Mouse (Mus musculus): ENCODE measurements around the gene Exoc7.
A peak's percentile ranks its signal among the peaks of the same experiment; 100 is the strongest.

Gene Exoc7

DNA sequence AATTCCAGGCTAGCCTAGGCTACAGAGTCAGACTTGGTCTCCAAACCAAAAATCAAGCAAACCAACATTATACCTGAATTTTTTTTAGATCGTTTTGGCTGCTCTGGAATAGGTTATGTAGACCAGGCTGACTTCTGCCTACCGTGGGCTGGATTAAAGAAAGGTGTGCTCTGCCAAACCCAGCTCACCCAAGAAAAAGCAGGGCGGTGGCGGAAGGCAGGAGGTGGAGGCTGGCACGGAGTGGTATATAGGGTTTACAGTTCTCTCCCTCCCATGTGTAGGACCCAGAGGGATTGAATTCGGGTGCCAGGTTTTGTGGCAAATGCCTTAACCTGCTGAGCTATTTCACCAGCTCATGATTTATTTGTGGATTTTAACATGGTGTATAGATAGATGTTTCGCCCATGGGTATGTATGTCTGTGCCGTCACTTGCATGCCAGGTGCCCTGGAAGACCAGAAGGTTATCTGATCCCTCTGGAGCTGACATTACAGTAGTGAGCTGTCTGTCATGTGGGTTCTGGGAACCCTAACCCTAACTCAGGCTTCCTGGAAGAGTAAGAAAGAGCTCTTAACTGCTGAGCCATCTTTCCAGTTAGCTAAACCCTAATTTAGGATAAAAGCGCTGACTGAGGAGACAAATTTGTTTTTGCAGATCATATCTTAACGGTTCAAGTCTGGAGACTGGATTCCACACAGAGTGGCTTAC, at the start of gene Exoc7:
Exoc7 (minus strand) TSS at position 215 of the 707 bp plus-strand sequence.
- no peak for DNase-seq

DNA sequence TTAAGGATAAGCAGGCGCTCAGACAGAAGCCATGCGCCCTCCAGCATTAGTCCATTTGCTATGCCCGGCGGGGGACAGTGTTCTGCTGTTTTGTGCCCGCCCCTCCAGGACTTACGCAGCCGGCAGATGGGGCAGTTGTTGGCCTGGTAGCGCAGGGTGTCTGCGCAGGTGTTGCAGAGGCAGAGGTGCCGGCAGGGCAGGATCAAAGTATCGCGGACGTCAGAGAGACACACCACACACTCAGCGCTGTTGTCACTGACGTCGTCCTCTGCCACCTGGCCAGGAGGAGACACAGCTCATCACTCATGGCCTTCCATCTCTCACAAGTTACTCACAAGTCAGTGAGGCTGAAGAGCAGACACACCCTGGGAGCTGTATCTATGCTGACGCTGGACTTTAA, 47.5 kb upstream of the Exoc7 start:
- DNase-seq = no peak

DNA sequence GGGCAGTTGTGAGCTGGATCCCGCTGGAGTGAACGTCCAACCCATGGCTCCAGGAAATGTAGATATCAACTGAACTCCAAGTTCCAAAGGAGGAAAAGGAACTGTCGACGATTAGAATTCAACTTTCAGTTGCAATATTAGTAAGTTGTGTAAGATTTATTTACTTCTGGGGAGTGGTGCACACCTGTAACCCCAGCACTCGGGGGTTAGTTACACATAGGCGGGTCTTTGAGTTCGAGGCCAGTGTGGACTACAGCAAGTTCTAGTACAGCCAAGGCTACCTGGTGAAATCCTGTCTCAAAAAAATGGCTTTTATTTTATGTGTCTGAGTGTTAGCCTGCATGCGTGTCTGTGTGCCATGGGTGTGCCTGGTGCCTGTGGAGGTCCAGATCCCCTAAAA, 46.5 kb upstream of the Exoc7 start:
- no peak for DNase-seq

DNA sequence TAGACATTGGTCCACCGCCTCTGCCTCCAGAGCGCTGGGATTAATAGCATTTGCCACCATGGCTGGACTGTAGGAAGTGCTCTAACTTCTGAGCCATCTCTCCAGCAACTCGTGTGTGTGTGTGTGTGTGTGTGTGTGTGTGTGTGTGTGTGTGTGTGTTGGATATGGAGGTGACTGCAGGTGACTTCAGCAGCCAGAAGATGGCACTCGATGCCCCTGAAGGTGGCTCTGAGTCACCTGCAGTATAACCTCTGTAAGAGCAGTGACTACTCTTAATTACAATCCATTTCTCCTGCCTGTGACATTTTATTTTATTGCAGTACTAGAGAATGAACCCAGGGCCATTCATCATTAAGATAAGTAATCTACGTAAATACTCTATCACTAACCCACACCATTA, 44.3 kb upstream of the Exoc7 start:
- no peak for DNase-seq

DNA sequence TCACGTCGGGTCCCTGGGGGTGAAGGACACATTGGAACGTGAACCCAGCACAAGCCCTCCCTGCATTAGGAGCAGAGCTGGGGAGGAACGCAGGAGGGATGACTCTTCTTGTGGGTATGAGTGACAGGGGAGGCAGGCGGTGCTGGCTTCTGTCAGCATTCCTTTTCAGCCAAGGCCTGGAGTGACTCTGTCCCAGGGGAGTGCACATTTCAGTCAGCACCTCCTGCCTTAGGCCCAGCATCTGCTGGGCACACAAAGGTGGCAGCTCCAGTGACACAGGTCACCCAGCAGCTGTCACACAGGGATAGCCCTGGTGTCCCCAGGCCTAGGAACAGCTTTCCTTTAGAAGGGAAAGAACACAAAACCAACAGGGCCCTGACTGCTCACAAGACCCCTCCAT, 40.9 kb upstream of the Exoc7 start:
- DNase-seq = no peak

DNA sequence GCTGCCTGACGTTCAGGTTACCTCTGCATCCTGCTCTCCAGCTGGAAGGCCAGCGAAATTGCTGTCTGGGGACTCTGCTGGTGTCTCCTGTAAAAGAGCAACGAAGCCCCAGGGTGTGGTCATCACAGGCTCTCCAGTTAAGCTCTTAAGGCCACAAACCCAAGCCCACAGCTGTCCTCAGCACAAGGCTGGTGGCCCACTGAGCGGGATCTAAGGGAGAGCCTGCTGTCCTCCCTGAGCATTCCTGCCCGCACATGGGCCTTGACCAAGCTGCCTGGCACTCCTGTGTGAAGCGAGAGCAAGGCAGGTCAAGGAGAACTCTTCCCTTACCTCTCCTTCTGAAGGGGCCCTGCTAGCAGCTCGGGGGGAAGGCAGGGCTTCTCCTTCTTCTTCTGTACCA, 40.0 kb upstream of the Exoc7 start:
- no peak for DNase-seq

DNA sequence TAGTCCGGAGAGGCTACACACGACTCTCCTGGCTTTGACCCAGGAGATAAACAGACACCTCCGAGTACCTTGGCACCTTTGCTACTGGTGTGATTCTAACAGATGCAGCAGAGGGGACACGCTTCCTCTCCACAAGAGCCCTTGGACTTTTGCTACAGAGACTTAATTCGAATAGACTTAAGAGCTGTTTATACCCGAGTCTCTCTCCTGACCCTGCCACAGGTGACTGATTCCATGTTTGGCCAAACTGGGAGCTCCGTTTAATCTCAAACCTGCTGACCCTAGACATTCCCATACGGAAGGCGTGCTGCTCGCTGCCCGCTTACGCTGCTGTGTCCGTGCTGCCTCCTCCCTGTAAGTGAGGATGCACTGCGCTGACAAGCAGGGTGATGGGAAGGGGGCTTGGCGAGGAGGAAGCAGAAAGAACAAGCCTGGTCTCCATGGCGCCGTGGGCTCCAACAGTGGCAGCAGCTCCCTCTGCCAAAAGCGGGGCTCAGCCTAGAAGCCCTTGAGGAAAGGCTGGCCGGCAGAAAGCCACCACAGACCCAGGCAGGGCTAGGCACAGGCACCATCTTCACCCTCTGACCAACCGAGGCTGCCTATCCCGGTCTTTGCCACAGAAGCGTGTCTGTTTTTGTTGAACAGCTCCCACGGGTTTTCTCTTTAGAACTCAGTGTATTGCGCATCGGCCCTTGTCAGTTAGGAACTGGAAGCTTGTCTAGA, 35.2 kb upstream of the Exoc7 start:
- peak; percentile 30 for DNase-seq

DNA sequence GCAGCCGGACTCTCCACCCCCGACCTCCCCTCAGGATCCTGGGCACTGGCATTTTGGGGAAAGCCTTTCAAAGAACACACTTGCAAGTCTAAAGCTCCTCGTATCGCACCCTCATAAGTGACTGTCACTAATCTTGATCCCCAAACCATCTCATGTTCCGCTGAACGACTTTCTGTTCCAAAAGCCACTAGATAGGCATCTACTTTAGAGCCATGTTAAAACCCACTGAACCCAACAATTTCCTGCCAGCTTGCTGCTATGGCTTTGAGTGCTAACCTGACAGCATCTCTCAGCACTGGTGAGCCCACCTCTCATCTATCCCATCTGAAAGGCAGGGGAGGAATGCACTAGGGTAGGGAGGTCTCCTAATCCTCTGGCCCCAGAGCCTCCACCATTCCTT, 30.5 kb upstream of the Exoc7 start:
- no peak for DNase-seq

DNA sequence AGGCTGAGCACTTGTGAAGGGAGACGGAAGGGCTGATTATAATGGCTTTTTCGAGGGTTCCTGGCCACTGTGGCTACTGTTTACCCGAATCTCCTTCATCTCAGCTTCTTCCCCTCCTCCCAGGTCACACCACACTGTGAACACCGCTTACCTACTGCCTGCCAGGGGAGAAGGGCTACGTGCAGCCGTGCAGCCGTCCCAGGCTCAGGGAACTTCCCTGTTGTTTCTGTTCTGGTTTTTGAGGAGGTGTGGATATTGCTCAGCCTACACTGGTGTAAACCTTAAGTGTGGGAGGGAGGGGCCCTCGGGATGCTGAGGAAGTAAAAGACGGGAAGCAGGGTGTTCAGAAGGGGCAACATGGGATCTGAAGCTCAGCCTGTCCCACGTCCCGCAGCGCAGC, 30.0 kb upstream of the Exoc7 start:
- DNase-seq = no peak

DNA sequence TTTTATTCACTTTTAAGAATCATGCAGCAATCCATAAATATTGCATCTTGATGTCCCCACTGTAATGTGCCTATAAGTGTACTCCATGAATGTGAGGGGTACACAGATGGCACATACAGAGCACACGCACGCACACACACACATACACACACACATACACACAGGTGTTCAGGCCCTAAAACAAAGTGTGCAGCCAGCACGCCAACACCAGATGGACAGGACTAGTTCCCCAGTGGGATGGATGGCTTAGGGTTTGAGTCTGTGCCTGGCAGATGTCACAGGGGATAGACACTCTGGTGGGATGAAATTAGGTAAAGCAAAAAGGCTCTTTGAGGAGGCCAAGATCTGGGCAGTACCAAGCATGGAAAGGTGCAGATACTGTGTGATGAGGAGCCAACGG, 29.4 kb upstream of the Exoc7 start:
- no peak for DNase-seq

DNA sequence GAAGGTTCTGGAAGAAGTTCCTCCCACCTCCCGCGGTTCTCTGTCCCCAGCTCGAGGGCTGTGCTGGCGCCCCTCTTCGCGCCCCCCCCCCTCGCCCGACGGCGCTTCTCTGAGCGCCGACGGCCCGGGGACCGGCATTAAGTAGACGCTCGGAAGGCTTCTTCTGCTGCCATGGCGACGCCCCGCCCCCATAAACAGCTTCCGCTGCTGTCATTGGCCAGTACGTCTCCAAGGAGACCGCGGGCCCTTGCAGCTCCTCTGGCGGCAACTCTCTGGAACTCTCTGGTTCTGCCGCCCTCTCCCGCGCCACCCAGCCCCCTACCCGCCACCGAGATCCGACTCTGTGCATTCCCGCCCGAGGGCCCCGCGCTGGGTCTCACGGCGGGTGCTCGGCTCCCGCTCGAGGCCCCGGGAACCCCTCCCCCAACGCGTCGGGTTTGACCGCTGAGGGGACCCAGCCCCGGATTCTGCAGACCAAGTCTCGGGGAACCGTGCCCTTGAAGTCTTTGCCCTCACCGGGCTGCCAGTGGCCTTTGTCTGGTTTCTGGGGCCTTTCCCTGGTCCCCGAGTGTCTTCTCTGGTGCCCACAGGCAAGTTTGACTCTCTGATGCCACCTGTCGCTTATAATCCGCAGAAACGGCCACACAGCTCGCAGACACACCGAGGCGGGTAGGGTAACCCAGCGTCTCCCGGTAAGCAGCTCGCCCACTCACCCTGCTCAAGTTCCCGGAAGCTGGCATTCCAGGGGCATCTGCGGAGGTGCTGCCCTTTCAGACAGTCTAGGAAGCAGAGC, 28.4 kb upstream of the Exoc7 start, which contains the start of gene Foxj1:
Foxj1 (minus strand) TSS at position 156 of the 793 bp plus-strand sequence.
- peak; percentile 99 for DNase-seq

DNA sequence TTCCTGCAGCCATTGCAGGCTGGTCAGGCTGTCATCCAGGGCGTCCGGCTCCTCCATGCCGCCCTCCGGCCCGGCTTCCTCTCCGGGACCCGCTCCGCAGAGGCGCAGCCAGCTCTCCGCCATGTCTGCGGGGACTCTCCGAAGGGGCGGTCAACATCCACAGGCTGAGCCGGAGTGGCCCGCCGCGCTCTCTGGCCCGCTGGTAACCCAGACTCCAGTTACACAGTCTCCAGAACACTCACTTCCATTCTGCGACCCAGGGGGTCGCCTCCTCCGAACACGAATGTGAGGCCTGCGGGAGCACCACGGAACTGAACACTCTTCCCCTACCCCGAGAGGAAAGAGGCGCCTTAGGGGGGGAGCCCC, 27.4 kb upstream of the Exoc7 start:
- DNase-seq = no peak

DNA sequence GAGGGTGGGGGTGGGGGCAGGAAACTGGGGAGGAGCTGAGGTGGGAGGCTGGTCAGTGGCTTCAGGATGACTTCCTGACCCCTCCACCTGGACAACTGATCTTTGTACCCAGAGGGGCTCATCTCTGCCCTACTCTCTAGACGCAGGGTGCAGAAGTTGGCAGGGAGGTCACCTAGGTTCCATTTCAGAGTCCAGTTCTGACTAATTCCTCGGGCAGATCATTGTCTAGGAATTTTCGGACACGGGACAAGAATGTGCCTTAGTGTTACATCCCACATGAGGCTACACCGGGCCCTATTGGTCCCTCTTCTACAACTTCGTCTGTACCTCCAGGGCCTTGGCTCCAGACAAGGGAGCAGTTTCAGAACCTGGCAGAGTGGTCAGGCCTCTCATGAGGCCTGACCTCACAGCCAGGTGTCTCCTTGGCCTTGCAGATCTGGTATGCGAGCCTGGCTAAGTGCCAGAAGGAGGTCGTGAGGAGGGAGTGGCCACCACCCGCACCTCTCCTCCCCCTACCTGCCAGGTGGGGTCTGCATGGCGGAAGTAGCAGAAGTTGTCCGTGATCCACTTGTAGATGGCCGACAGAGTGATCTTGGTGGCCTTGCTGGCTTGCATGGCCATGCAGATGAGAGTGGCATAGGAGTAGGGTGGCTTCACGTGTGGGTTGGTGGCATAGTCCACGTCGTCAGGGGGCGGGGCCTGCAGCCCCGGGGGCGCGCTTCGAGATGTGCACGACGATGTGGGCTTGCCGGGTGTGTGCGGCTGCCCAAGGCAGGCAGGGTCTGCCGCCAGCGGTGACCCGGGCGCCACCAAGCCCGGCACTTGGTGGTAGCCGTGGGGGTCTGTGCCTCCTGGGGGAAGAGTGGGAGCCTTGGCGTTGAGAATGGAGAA, 26.7 kb upstream of the Exoc7 start:
- DNase-seq = peak; percentile 28

DNA sequence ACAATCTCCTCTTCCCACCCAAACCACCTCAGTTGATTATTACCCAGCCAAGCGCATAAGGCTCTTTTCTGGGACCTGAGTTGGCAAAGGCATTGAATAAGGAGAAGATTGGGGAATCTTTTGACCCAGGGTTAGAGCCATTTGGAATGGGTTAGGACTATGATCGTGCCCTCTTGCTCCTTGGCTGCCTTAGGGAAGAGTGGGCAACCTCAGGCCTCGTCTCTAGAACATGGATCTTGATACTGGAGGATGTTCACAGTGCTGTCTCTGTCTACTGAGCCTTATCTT, 25.9 kb upstream of the Exoc7 start:
- DNase-seq = peak; percentile 19

DNA sequence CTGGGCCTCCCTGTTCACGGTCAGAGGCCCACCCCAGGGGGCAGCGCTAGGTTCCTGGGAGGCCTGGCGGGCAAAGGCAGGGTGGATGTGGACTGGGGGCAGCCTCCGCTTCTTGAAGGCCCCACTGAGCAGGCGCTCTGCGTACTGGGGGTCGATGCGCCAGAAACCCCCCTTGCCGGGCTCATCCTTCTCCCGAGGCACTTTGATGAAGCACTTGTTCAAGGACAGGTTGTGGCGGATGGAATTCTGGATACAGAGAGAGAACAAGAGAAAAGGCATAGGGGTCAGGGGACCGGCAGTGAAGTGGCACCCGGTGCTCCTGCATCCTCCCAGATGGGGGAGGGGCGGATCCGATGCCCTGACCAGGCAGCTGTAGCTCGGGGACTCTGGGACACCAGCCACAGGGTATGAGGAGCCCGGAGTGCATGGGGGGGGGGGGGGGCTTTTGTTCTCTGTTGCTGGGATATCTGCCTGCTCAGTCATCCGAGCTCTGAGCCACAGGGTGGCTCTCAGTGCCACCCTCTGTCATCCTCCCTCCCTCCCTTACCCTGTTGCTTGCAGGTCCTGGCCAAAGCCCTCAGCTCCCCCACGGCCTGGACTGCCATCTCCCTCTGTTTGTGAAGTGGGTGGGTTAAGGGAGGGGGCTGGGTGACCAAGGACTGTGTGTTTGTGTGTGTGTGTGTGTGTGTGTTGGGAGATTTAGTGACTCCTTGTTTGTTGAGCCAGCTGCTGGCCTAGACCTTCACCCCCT, 25.4 kb upstream of the Exoc7 start:
- DNase-seq = no peak

DNA sequence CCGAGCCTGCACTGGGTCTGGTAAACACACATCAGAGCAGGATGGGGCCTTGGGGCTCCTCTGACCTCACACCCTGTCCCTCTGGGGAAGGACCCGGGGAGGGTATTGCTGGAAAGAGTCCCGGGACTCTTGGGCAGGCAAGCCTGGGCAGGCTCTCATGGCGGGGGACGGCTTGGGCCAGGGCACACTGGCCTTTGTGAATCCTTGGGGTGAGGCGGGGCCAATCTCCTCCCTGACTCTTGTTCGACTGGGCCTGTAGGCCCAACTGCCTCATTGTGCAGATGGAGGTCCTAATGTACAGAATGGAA, 23.1 kb upstream of the Exoc7 start:
- no peak for DNase-seq

DNA sequence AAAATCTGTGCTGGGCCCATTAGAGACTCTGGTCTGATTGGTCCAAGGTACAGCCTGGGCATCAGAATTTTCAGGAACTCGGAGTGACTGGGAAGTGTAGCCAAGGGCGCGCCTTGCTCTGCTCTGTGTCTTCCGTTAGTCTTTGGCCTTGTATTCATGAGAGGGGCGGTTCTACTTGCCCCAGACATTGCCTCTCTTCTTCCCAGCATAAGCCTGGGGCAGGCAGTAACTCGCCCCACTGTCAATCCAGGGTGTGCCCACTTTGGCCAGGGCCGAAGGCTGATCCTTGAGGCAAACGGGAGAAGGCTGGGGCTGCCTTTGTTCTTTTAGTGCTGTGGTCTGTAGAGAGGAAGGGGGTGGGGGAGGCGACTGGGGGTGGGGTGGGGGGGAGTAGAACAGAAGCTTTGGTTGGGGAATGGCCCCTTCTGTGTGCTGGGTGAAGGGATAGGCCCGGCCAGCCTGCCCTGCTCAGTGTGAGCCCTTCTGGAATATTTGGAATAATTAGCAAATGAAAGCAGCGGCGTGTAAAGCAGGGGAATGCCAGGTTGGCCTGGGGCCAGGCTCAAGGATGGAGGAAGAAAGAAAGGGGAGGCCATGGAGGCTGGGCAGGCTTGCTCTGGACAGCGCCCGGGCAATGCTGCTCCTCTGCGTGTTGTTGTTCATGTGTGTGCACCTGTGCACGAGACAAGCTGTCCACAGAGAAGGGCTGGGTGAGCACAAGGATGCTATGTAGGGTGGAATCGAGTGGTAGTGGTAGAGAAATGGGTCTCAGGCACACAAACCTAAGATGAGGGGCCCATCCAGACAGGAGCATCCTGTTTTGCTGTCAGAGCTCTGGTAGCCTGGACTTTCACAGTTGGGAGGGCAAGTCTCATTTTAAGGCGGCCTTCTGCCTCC, 22.5 kb upstream of the Exoc7 start:
- peak; percentile 58 for DNase-seq

DNA sequence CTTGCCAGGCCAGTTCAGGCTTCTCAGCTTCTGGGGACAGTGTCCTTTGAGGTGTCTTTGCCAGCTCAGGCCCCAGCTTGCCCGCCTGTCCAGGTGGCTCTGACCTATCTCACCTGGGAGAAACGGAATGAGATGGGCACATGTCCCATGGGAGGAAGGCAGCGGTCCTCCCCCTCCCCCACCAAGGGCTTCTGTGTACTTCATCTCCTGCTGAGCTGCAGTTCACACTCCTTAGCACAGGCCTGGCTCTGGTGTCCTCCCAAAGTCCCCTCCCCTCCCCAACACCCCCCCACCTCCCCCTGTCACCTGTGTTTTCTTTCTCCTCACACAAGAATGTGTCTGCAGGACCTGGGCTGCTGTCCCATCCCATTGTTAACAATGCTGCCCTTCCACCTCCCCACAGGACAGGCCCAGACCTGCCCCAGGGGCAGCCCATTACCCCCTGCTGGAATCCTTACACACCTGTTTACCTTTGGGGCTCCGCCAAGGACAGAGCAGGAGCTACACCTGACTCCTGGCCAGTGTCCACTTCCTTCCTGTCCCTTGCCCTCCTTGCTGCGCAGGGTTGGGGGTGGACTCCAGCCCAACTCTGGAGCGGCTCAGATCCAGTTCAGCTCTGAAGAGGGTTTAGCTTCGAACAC, 20.1 kb upstream of the Exoc7 start:
- no peak for DNase-seq

DNA sequence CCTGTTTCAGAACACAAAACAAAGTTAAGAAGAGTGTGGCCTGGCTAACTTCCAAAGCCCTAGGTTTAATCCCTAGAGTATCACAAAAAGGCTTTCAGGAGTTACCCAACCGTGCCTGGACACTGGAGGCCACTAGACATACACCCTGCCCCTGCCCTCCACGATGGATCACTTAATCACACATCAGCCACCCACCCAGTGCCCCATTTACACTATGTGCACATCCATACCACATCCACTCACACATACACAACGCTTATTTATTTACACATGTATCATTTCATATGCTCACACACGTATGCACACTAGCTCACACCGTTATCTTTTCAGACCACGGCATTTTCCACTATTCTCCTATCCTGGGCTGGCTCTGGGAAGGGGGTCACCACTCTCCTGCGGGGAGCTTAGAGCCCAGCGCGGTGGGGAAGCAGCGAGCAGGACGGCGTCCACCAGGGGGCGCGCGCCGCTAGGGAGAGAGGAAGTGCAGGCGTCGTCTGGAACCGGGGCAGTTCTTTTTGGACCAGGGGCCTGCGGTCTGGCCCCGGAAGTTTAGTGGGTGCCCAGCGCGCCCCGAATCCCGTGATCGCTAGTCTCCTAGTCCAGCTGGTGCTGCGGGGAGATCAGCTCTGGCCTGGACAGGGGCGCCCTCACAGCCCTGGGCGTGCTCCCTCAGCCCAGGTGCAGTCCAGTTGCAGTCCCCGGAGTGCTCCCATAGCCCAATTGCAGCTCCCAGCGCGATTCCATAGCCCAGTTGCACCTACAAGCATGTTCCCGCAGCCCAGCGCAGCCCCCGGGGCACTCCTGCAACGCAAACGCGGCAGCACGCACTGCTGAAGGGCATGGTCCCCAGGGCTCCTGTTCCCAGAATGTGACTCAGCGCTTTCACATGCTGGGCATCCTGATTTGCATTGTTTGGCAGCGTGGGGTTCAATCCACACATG, 12.0 kb upstream of the Exoc7 start:
- DNase-seq = peak; percentile 88

DNA sequence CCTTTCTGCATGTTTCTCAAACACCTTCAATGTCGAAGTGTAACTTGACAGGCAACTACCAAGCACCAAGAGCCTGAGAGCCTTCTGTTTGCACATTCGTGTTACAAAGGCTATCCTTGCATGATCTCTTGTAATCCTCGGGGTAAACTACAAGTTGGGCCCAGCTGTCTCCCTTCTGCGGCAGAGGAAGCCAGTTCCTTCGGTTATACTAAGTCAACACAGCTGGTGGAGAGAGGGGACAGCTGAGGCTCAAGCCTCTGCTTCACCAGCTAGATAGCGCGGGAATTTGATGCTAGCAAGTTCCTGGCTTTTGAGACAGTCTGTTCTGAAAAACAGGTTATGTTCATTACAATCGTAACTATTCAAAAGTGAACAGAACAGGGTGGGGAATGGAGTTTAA, 5.3 kb upstream of the Exoc7 start:
- DNase-seq = no peak
